Mouse (Mus musculus): ENCODE results near the gene Plekhg3.

The Plekhg3 gene

GRCm38 (mm10) chr12:76530580-76531139 is at the start of gene Plekhg3:
Gene Plekhg3, plus strand, starts transcription at chr12:76530891.
- no peak for DNase-seq

GRCm38 (mm10) chr12:76482446-76482845 is 48.2 kb upstream of the Plekhg3 start:
- DNase-seq, result no peak

- DNase-seq, result no peak
Measured at GRCm38 (mm10) chr12:76482948-76483347, 47.7 kb upstream of the Plekhg3 start.

DNA sequence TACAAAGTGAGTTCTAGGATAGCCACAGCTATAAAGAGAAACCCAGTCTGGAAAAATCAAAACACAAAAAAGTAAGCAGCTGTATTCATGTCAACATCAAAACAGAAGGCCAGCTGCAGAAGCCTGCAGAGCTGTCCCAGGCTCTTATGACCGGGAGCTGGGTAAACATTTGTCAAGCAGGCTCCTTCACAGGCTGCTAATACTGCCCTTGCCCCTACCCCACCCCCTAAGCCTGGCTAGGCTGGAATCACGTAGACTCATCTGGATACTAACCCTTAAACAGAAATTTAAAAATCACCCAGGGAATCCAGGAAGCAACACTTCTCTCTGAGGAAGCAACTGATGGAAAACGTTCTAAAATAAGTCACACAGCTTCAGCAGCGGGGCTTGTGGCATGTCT is 45.8 kb upstream of the Plekhg3 start:
- no peak for DNase-seq

DNA sequence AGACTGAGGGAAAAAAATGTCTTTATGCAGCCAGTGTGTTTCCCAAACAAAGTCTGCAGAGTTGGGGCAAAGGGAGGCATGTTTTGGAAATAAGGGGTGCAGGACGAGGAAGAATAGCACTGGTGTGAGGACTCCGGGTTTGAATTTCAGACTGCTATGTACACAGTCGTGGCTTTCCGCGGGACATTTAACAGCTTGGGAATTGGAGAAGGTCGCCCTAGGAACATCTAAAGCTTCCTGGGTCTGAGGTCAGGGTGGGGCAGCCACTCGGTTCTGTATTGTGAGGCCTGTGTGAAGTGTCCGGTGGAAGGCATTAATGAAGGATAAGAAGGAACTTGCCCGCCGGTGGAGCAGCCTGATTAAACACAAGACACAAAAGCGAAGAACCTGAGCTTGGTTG is 45.3 kb upstream of the Plekhg3 start:
- DNase-seq, result no peak

DNA sequence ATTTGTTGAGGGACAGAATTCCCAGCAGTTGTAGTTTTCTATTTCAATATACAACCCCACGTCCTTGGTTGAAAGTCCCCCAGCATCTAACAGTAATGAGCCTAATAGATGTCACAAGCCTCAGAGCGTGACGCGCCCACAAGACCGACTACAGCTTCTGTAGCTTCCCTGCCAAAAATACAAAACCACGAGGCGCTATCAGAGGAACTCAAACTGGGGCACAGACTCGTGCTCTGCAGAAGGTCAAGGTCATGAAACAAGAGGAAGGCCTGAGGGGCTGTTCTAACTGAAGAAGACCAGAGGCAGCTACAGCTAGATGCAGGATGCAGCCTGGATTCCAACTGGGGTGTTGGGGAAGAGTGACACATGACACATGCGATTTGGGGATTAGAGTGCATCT is 43.7 kb upstream of the Plekhg3 start:
- DNase-seq, result no peak

- no peak for DNase-seq
Measured at GRCm38 (mm10) chr12:76490798-76491197, 39.9 kb upstream of the Plekhg3 start.

DNA sequence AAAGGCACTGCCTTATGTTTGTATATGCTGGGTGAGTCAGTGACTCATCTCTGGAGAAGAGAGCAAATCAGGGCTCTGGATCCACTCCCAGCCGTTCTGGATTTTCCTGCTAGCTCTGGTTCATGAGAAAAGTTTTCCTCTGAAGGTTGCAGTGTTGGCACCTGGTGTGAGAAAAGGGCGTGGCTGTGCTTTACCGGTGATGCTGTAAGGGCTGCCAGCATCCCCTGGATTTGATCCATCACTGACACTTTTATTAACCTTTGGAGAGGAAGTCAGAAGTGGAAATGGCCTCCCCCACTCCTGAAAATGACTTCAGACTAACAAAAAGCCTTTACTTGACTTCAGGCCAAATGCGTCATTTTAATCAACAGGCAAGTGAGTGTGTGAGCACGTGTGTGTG is 37.2 kb upstream of the Plekhg3 start:
- DNase-seq, result peak in 1 of 2 experiments; percentile 24

GRCm38 (mm10) chr12:76495381-76495780 is 35.3 kb upstream of the Plekhg3 start:
- DNase-seq, result no peak

- DNase-seq, result peak; percentile 31 to 47
Measured at GRCm38 (mm10) chr12:76496324-76496723, 34.4 kb upstream of the Plekhg3 start.

GRCm38 (mm10) chr12:76499276-76499675 is 31.4 kb upstream of the Plekhg3 start:
- DNase-seq, result no peak

DNA sequence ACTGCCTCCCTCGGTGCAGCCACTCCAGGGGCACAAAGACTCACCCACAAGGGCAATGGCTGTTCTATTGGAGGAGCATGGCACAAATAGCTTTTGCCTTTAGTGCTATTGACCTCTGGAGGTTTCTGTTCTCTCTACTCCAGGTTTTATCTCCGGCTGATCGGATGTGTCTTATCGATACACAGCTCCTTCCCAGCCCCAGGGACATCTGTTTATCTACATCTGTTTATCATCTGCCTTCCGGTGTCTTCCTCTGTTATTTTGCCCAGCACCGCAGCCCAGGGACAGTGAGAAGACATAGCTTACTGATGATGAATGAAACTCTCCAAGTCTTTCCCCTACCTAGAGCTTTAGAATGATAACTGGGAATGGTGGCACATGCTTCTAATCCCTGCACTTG is 30.6 kb upstream of the Plekhg3 start:
- no peak for DNase-seq

- no peak for DNase-seq
Measured at GRCm38 (mm10) chr12:76500896-76501295, 29.8 kb upstream of the Plekhg3 start.

GRCm38 (mm10) chr12:76502981-76503380 is 27.7 kb upstream of the Plekhg3 start:
- no peak for DNase-seq

GRCm38 (mm10) chr12:76506522-76506921 is 24.2 kb upstream of the Plekhg3 start:
- peak; percentile 28 to 30 for DNase-seq

DNA sequence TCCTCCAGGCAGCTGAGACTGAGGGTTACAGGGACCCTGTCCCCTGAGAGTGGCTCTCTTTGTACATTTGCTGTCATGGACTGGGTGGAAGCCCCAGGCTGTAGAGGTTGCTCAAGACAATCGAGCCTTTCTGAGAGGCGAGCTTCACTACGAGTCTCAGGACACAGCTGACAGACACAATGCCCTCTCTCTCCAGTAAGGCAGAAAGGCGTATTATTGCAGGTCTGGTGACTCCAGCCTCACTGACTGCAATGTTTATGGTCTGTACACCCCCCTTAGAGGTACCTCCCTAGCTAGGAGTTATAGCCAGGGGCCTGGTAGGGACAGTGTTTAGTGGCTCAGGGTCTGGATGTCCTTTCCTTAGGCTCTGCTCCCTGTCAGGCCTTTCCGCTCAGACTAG is 22.9 kb upstream of the Plekhg3 start:
- DNase-seq, result no peak

DNA sequence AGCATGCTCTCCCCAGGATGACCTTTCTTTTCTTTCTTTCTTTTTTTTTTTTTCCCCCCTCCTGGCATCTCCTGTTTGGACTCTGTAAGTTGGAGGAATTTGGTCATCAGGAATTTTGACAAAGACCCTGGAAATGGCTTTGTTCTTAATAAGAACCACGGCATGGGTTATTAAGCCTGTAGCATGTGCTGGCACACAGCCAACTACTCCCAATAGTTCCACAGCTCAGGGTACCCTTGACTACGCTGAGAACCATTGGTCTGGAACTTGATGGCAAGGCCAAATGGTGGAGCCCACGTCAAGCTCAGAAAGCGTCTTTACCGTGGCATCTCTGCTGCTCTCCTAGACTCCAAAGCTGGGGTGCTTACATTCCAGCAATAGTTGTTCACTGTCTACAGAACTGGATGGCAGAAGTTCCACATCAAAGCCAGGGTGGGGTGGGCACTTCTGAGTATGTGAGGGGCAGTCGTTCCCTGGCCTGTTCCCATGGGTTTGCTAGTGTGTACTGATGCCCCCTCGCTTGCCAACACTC is 21.7 kb upstream of the Plekhg3 start:
- no peak for DNase-seq

GRCm38 (mm10) chr12:76512731-76513130 is 18.0 kb upstream of the Plekhg3 start:
- DNase-seq, result peak in 1 of 2 experiments; percentile 24

- DNase-seq, result no peak
Measured at GRCm38 (mm10) chr12:76514842-76515241, 15.8 kb upstream of the Plekhg3 start.

- no peak for DNase-seq
Measured at GRCm38 (mm10) chr12:76518000-76518399, 12.7 kb upstream of the Plekhg3 start.

- peak in 1 of 2 experiments; percentile 24 for DNase-seq
Measured at GRCm38 (mm10) chr12:76518909-76519842, 11.5 kb upstream of the Plekhg3 start.

- DNase-seq, result no peak
Measured at GRCm38 (mm10) chr12:76523654-76524053, 7.0 kb upstream of the Plekhg3 start.

DNA sequence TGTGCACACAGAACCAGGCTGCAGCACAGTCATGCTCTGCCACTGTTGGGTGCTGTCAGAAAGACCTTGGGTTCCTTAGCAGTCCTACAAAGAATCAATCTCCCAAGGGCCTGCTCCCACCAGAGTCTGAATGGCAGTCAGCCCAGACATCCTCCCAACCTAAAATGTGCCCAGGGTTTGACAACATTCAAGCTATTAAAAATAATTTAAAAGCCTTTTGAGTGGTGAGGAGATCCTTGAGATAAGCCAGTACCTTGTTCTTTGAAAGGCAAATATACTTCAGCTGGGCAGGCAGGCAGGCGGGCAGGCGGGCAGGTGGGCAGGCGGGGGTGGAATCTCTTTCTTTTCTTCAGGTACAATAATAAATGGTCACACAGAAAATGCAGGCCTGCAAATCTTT is 5.8 kb upstream of the Plekhg3 start:
- no peak for DNase-seq
